Mouse (Mus musculus) lung, embryonic 14.5 days (tissue): ENCODE measurements around the gene Zfp791. TPM values are rescaled to one million over a fixed set of nuclear protein-coding genes. Genes with fewer than 3 reads are reported as not detected.

Source experiments
- ATAC-seq: fragments of 200-750 bp; cut with Nextera tagmentation; 2 replicates; pipeline ENCODE4 v1.8.0; 2017; ENCODE audit warnings: mild to moderate bottlenecking, moderate TSS enrichment, moderate library complexity; ENCODE audit not compliant: insufficient read depth
- DNase-seq: peaks from one replicate; pipeline ENCODE4 v3.0.0-alpha.2; 2015
- H3K27ac ChIP-seq: fragments of 300-500 bp; sonication (generic); 2 replicates; pipeline ENCODE4 v1.5.1; 2014; ENCODE audit warnings: low read depth, mild to moderate bottlenecking, moderate library complexity
- H3K27me3 ChIP-seq: fragments of 300-500 bp; sonication (generic); 2 replicates; pipeline ENCODE4 v1.6.1; 2014; ENCODE audit warnings: low read length, control low read depth; ENCODE audit not compliant: insufficient read depth
- H3K36me3 ChIP-seq: fragments of 300-500 bp; sonication (generic); 2 replicates; pipeline ENCODE4 v1.6.1; 2014; ENCODE audit warnings: control low read depth; ENCODE audit not compliant: insufficient read depth
- H3K4me1 ChIP-seq: fragments of 300-500 bp; sonication (generic); 2 replicates; pipeline ENCODE4 v1.6.1; 2014; ENCODE audit warnings: antibody characterized with exemption, control low read depth; ENCODE audit not compliant: insufficient read depth
- H3K4me2 ChIP-seq: fragments of 300-500 bp; sonication (generic); 2 replicates; pipeline ENCODE4 v1.6.1; 2014; ENCODE audit warnings: mild to moderate bottlenecking
- H3K4me3 ChIP-seq: fragments of 300-500 bp; sonication (generic); 2 replicates; pipeline ENCODE4 v1.5.1; 2014; ENCODE audit warnings: low read depth, low read length
- H3K9ac ChIP-seq: fragments of 300-500 bp; sonication (generic); 2 replicates; pipeline ENCODE4 v1.6.1; 2014
- H3K9me3 ChIP-seq: fragments of 300-500 bp; sonication (generic); 2 replicates; pipeline ENCODE4 v1.6.1; 2016; ENCODE audit warnings: low read depth, low read length, control low read depth
- CTCF ChIP-seq: IDR thresholded peaks from 2 replicates; pipeline ENCODE4 v1.5.1; 2016; ENCODE audit warnings: antibody characterized with exemption, low read depth
- WGBS: fragments of 180-500 bp; shearing (Covaris S2); extraction: QIAGEN DNeasy Blood & Tissue Kit; methylation state at CpG from one replicate; pipeline ENCODE4 v1.1.7; 2014; 5-methylcytosine and 5-hydroxymethylcytosine counted together
- polyA plus RNA-seq: library from polyadenylated mRNA; unstranded; fragments of >200 nt; fragmentation: Nextera tagmentation; extraction: Ambion mirVana; gene quantifications from 2 replicates; pipeline ENCODE4 v1.2.1, GENCODE M21; 2014

The Zfp791 gene
- polyA plus RNA-seq, 1 experiment from 2014 or later: 1.7 TPM

DNA sequence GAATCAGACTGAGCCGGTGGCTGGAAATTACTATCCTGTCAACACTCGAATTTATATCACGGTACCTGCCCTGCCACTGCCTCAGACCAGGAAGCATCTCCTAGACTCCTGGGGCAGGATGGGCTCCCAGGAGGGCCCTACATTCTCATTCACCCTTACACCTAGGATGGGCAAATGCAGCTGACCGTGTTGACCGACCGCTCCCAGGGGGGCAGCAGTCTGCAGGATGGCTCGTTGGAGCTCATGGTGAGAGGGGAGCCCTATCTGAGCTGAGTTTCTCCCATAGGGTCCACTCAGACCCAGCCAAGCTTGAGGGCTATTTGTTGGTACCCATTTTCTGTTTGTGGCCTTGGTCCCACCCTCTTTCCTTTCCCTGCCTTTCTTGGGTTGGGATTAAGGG, 27.3 kb downstream of the Zfp791 start:
- ATAC-seq (no peak), DNase-seq (no peak)
- Histone ChIP-seq H3K27me3 (no peaks in the 10 kb centered on the region), H3K36me3 (peaks cover 42% of the 10 kb centered on the region), H3K9ac (no peak overlapping the region), H3K9me3 (no peaks in the 10 kb centered on the region), H3K27ac (no peak overlapping the region), H3K4me3 (no peak overlapping the region), H3K4me1 (no peaks in the 10 kb centered on the region), H3K4me2 (no peak overlapping the region)
- WGBS: 88% methylated on average over 7 of the region's 7 CpGs
- TF ChIP-seq CTCF: no peak

DNA sequence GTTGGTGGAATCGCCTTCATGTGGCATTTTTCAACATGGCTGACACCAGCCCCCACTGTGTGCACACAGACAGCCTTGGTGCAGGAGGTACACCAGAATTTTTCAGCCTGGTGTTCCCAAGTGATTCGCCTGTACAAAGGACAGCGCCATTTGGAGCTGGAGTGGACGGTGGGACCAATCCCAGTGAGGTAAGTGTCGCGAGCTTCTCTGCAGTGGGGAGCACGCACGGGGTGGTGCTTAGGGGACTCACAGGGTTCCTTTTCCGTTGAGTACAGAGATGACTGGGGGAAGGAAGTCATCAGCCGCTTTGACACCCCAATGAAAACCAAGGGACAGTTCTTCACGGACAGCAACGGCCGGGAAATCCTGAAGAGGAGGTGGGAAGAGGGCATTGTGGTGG, 27.8 kb downstream of the Zfp791 start:
- WGBS: 90% methylated on average over 13 of the region's 13 CpGs
- Histone ChIP-seq H3K27me3 (no peaks in the 10 kb centered on the region), H3K9me3 (no peaks in the 10 kb centered on the region), H3K4me2 (no peak overlapping the region), H3K27ac (no peak overlapping the region), H3K4me1 (no peaks in the 10 kb centered on the region), H3K9ac (no peak overlapping the region), H3K36me3 (peaks cover 42% of the 10 kb centered on the region), H3K4me3 (no peak overlapping the region)
- ATAC-seq (no peak), DNase-seq (no peak)
- TF ChIP-seq CTCF: no peak

DNA sequence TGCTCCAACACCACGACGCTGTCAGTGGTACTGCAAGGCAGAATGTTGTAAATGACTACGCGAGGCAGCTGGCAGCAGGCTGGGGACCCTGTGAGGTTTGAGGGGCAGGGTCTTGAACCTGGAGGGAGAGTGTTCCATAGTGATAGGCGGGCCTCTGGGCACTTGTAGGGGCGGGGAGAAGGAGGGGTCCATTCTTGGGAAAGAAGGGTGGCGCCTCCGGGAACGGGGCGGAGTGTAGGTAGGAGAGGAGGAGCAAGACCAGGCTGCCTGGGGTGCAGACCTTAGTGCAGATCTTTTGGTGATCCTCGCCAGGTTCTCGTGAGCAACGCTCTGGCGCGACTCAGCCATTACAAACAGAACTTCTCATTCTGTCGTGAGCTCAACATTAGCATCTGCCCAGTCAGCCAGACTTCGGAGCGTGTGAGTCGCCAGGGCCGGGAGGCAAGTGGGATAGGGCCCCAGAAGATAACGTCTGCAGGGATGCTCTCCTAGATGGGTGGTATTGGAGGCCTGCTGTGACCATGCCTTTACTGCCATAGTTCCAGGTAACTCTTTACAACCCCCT, 31.3 kb downstream of the Zfp791 start:
- H3K9me3 ChIP-seq: no peaks in the 10 kb centered on the region
- peaks cover 46% of the 10 kb centered on the region for H3K36me3 ChIP-seq
- no peak for DNase-seq
- H3K9ac ChIP-seq: no peak overlapping the region
- H3K27me3 ChIP-seq: no peaks in the 10 kb centered on the region
- WGBS: 32% methylated on average over 21 of the region's 21 CpGs
- H3K4me3 ChIP-seq: no peak overlapping the region
- TF ChIP-seq CTCF: no peak
- no peak overlapping the region for H3K4me2 ChIP-seq
- no peak for ATAC-seq
- H3K27ac ChIP-seq: no peak overlapping the region
- no peaks in the 10 kb centered on the region for H3K4me1 ChIP-seq

DNA sequence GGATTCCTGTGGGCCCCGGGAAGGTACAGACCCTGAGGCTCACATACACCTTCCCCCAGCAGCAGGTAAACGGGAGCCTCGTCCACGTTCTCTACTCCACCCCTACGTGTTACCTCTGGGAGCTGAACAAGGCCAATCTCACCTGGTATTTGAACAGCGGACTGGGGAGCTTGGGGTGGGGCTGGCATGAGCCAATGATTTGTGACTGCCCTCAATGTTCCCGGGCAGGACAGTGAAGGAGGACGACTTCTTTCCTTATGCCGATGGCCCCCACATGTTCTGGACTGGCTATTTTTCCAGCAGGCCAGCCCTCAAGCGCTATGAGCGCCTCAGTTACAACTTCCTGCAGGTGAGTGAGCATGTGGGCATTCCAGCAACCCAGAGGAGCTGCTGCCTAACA, 32.0 kb downstream of the Zfp791 start:
- Histone ChIP-seq H3K4me3 (no peak overlapping the region), H3K36me3 (peaks cover 47% of the 10 kb centered on the region), H3K27ac (no peak overlapping the region), H3K9me3 (no peaks in the 10 kb centered on the region), H3K9ac (no peak overlapping the region), H3K4me1 (no peaks in the 10 kb centered on the region), H3K27me3 (no peaks in the 10 kb centered on the region), H3K4me2 (no peak overlapping the region)
- no peak for TF ChIP-seq CTCF
- 83% methylated on average over 11 of the region's 11 CpGs for WGBS
- ATAC-seq (no peak), DNase-seq (no peak)

DNA sequence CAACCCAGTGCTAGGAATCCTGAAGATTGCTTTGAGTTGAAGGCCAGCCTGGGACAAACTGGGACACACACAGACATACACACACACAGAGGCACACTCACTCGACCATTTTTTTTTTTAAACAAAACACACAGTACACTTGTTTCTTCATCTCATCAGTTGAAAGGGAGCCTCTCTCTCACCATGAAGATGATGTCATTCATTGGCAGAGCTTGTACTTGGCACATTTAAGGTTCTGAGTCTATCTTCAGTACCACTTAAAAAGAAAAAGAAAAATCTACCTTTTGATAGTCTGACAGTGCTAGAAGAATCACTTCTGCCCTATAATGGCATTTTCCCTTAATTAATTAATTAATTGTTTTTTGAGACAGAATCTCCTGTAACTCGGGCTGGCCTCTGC, 34.1 kb downstream of the Zfp791 start:
- 67% methylated on average over 2 of the region's 2 CpGs for WGBS
- DNase-seq (no peak), ATAC-seq (no peak)
- no peak for TF ChIP-seq CTCF
- peaks cover 4% of the 10 kb centered on the region; the same call in 1 of the 2 replicates for H3K4me1 ChIP-seq
- H3K4me2 ChIP-seq: no peak overlapping the region
- peaks cover 39% of the 10 kb centered on the region for H3K36me3 ChIP-seq
- H3K27ac ChIP-seq: no peak overlapping the region
- H3K4me3 ChIP-seq: no peak overlapping the region
- no peak overlapping the region for H3K9ac ChIP-seq
- no peaks in the 10 kb centered on the region for H3K27me3 ChIP-seq
- no peaks in the 10 kb centered on the region for H3K9me3 ChIP-seq

GRCm38 (mm10) chr8:85086238-85086637, 36.7 kb downstream of the Zfp791 start:
- Histone ChIP-seq H3K36me3 (peaks cover 36% of the 10 kb centered on the region), H3K9ac (no peak overlapping the region), H3K27me3 (no peaks in the 10 kb centered on the region), H3K4me3 (no peak overlapping the region), H3K4me1 (peaks cover 11% of the 10 kb centered on the region), H3K9me3 (no peaks in the 10 kb centered on the region), H3K27ac (no peak overlapping the region), H3K4me2 (no peak overlapping the region)
- no peak for ATAC-seq
- TF ChIP-seq CTCF: no peak
- peak; percentile 34 for DNase-seq
- 78% methylated on average over 3 of the region's 3 CpGs for WGBS

GRCm38 (mm10) chr8:85084633-85085032, 38.3 kb downstream of the Zfp791 start:
- H3K4me1 ChIP-seq: peaks cover 11% of the 10 kb centered on the region
- WGBS: 85% methylated on average over 8 of the region's 8 CpGs
- H3K36me3 ChIP-seq: peaks cover 31% of the 10 kb centered on the region
- DNase-seq (no peak), ATAC-seq (no peak)
- TF ChIP-seq CTCF: no peak
- H3K9me3 ChIP-seq: no peaks in the 10 kb centered on the region
- H3K9ac ChIP-seq: no peak overlapping the region
- H3K27ac ChIP-seq: no peak overlapping the region
- H3K27me3 ChIP-seq: no peaks in the 10 kb centered on the region
- H3K4me3 ChIP-seq: no peak overlapping the region
- H3K4me2 ChIP-seq: no peak overlapping the region
